Mouse (Mus musculus) ES-E14 (cell line): ENCODE measurements at regions not wholly inside any gene's neighbourhood (a gene's known extent, or its start where the extent isn't known, plus 50 kb on each side); places are given as distances from the start of the nearest gene placed in this dataset.

Experiments used
- CHD2 ChIP-seq: IDR thresholded peaks from 2 replicates; pipeline ENCODE4 v1.6.1; 2014; ENCODE audit warnings: mild to moderate bottlenecking, low read depth, low read length, inconsistent platforms
- HCFC1 ChIP-seq: IDR thresholded peaks from 2 replicates; pipeline ENCODE4 v1.6.1; 2012; ENCODE audit warnings: low read length, inconsistent platforms, borderline replicate concordance; ENCODE audit not compliant: insufficient read depth
- ZC3H11A ChIP-seq: IDR thresholded peaks from 2 replicates; pipeline ENCODE4 v1.6.1; 2012; ENCODE audit warnings: low read depth, mild to moderate bottlenecking, inconsistent platforms, low read length, borderline replicate concordance

DNA sequence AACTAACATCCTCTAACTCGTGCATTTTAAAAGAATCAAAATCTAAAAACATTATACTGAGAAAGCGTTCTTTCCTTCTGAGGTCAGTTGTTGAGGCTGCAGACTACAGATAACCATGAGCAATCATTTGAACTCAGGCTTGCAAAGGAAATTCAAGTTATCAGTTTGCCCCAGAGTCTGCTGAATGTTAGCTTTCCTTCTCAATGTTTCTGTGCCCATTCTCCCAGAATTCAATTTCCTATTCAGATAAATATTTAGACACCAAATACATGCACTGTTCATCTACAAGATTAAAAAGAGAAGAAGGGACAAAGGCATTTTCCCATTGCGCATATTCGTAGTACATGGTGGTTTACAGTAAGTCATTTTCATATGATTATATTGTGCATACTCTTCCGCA, 107.9 kb upstream of the Tank start:
- no peak for TF ChIP-seq HCFC1
- no peak for TF ChIP-seq CHD2
- no peak for TF ChIP-seq ZC3H11A
